Mouse (Mus musculus) cerebellum, adult 11 months (tissue): ENCODE results near the gene Stac3.
A peak's percentile ranks its signal among the peaks of the same experiment; 100 is the strongest.

ENCODE experiments used
- DNase-seq: peaks from one replicate; pipeline ENCODE4 v3.0.0; 2022

The Stac3 gene

DNA sequence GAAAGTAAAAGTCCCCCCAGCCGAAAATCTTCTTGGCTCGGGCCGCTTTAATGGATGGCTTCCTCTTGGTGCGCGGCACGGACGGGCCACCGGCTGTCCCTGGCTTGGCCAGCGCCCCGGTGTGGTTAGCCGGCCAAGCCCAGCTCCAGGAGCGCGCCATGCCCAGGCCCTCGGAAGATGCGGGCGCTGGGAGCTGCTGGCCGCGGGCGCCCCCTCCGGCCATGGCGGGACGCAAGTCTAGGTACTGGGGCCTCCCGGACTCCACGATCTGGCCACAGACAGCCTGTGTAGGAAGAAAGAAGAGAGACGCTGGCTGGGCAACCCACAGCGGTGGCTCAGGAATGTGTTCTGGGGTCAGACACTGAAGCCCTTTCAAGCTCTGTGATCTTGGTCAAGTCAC, 25.2 kb downstream of the Stac3 start:
- DNase-seq: peak; percentile 68

DNA sequence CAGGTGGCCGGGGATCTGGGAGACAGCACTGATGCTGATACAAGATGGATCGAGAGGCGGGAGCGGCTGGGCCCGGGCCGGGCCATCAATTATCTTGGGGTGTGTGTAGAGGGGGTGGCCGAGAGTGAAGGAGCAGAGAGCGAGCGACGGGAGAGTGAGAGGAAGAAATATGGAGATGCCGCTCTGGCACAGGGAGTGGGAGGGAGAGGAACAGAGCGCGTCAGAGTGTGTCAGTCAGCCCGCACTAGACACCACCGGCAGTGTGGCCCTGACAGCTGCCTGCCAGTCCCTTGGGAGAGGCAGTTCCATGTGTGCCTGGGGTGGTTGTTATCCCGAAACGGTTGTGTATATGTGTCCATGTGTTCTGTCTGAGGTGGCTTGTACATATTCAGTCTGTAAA, 26.0 kb downstream of the Stac3 start:
- no peak for DNase-seq

DNA sequence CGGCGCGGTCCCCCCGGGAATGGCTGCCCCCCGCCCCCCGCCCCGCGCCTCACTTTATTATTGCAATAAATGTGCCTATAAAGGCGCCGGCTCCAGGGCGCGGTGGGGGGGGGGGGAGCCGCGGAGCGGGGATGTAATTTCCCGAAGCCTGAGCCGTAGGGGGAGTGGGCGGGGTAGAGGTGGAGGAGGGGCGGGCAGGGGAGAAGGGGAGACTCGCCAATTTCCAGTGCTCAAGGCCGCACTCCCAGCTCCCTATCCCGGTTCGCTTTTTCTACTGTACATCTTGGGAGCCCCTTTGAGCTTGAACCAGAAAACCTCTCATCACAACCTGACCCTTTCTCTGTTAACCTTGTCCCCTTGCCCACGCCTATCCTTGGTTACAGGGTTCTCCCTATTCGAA, 29.5 kb downstream of the Stac3 start:
- DNase-seq: no peak

DNA sequence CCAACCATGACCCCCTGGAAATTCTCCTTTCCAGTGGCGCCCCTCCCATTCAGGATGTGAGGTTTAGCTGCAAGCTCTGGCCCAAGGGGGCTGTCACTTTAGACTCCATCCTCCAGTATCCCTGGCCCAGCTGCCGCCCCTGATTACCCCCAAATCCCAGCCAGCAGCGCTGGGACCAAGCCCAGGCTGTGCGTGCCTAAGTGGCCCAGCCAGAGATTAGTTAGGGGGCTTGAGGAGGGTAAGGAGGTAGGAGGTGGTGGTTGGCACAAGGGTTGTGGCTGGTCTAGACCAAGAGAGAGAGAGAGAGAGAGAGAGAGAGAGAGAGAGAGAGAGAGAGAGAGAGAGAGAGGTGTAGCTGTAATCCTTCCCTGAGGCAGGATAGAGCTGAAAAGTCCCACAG, 30.1 kb downstream of the Stac3 start:
- no peak for DNase-seq

DNA sequence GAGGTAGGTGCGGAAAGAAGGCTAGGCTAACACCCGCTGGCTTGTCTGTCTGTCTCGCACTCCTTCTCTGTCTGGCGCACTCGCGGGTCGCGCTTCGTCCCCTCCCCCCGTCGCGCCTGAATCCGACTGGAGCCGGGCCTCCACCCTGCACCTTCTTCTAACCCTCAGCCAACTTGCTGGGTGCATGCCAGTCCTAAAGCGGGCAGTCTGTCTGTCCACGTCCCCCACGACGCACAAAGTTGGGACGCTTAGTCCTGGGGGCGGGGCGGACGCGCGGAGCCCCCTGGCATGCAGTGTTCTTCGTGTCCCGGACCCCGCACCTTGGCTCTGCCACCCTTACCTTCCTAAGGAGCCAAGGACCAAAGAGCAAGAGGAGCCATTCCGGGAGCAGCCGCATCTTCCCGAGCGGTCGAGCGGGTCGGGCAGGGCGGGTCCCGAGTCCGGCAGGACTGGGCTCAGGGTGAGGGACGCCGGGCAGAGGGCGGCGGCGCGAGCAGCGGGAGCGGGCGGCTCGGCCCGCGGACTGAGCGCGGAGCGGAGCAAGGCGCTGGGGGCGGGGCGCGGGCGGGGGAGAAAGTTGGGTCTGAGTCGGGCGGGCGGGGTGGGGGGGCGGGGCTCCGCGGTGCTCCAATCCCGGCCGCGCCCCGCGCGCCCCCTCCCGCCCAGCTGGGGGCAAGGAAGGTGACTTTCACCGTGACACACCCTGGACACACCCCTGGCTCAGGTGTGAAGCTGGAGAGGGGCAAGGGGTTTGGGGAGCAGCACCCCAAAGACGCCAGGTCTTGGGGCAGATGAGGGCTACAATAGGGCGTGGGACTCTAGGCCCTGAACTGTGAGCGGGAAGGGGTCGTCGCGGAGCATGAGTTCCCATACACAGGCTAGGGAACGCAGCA, 32.8 kb downstream of the Stac3 start, which contains the start of gene Nxph4:
Nxph4 (minus strand) TSS at position 524 of the 893 bp plus-strand sequence.
- DNase-seq: no peak

DNA sequence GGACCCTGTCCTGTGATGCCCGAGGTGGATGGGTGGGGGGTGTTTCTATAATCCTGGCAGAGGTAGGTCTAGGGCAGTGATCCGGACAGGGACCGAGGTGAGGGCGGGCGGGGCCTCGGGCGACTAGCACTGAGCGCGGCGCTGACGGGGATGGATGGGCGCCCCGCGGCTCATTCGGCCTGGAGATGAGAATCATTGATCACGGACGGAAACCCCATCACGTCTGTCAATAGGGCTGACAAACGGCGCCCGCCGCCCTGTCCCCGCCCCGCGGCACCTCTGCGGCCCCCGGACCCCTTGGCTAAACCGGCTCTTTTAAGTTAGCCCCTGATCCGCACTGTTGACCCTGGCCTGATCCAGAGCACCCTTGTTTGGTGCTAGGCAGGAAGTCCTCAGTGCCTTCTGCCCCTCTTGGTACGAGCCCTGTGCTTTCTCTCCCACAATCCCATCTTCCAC, 33.5 kb downstream of the Stac3 start:
- no peak for DNase-seq

DNA sequence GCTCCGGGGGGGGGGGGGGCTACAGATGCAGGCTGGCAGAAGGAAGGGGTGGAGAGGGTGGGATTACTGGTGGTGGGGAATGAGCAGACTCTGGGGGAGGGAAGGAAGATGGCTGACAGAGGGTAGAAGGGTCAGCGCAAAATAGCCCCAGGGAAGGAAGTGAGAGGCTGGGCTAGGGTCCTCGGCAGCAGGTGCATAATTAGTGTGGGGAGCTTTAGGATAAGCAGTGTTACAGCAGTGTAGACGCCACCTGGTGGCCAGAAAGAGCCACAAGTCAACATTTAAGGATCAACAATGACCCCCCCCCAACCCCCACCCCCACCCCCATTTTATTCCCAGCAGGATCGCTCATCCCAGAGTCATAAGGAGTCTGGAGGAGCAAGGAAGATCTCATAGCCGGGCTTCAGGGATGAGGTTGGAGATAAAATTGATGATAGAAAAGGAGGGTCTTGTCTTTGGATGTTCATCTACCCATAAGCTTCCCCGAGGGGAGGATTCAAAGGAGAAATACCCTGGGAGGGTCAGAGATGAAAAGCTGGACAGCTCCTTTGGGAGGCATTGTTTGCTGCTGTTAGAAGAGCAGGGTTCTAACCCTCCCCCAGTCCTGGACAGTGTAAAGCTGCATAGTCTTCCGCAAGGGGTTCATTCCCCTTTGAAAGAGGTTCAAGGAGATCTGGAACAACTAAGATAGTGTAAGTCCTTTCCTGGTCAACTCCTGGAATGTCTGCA, 35.3 kb downstream of the Stac3 start:
- no peak for DNase-seq

DNA sequence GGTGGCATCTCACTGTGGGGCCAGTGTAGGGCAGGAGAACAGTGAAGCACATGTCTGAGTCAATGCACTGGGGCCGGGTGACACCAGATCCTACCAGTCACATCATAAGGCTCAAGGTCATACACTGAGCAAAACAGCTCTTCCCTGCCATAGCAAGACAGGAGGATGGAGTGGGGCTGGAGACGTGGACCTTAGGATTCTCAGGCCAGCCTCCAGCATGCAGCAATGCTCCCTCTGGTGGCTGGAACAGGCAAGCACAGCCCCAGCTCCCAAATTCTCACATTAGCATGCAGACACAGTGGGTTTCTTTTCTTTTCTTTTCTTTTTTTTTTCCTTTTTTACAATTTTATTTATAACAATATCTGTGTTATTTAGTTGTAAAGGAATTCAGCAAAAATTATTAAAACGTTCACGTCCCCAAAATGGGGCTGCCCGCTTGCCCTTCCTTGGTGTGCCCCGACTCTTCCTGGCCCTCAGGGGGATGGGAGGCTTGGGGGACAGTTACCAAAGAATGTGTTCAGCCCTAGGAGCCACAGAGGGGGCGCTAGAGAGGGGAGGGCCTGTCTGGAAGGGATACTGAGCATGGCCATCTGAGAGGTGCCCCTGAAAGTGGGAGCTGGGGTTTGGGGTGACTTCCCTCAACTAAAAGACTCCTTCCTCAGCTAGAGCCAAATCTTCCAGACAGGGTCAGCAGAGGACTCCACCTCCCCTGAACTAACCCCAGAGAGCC, 36.5 kb downstream of the Stac3 start:
- DNase-seq: peak; percentile 84

DNA sequence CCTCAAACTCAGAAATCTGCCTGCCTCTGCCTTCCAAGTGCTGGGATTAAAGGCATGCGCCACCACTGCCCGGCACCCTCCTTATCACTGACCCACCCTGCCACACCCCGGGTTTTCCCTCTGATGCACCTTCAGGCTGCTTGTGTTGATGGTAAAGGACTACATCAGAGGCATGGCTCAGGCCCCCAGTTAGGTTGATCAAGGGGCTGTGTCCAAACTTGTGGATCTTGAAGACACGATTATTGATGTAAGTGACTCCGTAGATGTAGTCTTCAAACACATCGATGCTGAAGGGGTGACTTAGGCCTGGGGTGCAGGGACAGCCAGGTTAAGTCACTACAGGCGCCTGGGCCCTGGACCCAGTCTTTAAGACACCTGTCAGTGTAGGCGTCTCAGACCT, 40.0 kb downstream of the Stac3 start:
- DNase-seq: no peak

DNA sequence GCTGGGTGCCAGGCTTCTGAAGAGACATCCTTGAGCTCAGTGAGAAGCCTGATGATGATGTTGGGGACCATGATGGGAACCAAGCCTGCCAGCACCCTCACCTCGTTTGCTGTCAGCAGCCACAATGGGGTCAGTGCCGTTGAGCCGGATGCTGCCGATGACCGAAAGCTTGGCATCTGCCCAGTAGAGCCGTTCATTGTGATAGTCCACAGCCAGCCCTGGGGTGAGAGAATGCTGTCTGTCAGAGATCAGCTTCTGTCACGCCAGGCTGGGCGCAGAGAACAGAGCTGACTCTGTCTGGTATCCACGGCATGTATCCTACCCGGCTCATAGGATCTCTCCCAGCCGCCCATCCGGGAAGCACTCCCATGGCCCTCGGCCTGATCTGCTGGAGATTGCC, 40.6 kb downstream of the Stac3 start:
- peak; percentile 60 for DNase-seq

DNA sequence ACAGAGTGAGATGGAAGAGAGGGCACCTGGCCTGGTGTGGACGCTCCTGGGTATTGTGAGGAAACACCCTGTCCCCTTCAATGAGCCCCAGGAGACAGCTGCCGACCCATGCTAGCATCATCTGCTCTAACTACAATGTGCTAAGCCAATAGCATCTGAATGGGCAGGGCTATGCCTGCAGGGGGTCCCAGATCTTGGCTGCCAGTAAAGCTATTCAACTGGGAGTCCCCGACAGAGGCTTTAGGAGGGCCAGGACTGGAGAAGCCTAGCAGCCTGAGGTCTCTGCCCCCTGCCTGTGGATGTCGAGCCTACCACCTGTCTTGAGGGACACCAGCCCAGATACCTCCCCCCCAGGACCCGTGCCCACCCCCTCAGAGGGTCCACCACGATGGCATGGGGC, 41.2 kb downstream of the Stac3 start:
- no peak for DNase-seq

DNA sequence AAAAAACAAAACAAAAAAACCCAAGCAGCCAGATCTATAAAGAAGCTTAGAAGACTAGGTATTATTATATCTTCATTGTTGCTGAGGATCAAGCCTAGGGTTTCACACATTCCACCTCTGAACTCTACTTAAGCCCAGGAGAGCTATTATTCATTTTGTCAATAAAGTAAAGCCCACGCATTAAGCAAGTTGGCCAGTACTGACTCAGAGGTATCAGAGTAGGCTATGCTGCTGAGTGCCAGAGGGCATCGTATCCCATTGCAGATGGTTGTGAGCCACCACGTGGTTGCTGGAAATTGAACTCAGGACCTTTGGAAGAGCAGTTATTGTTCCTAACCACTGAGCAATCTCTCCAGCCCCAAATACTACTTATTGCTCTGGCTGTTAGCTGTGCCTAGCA, 42.4 kb downstream of the Stac3 start:
- DNase-seq: no peak

DNA sequence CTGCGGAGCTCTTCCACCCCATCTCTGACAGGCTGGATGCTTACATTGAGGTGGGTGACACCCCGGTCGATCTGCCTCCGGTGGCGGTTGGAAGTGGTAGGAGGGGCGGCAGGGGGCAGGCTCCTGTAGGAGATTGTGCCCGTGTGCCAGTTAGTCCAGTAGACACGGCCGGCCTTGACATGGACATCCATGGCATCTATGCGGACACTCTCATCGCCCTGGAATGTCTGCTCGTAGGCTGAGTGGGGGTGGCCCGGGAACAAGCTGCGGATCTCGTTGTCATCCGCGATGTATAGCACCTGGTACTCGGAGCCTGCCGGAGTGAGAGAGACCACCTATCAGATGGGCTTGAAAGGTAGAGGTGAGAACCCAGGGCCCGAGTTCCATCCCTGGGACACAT, 42.9 kb downstream of the Stac3 start:
- no peak for DNase-seq

DNA sequence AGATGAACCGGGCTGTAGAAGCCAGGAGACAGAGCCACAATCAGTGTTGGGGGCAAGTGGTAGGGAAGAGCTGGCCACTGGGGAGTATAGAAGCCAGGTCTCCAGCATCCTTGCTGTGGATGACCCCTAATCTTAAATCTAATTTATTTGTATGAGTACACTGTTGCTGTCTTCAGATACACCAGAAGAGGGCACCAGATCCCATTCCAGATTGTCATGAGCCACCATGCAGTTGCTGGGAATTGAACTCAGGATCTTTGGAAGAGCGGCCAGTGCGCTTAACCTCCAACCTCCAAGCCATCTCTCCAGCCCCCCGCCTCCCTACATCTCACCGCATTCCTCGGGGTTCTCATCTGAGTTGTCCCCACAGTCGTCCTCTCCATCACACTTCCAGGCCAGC, 45.0 kb downstream of the Stac3 start:
- no peak for DNase-seq

DNA sequence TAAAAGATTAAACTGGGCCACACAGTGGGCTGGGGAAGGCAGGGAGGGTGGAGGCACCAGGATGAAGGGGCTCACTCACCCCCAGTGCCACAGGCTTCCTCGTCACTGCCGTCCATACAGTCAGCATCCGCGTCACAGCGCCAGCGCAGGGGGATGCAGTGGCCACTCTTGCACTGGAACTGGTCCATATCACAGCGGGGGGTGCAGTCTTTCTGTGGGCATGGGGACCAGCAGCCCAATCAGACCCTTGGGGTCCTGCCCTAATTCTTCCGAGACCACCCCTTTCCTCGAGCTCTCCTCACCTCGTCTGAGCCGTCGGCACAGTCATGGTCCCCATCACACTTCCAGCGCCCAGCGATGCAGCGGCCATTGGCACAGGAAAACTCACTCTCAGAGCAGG, 46.8 kb downstream of the Stac3 start:
- no peak for DNase-seq

DNA sequence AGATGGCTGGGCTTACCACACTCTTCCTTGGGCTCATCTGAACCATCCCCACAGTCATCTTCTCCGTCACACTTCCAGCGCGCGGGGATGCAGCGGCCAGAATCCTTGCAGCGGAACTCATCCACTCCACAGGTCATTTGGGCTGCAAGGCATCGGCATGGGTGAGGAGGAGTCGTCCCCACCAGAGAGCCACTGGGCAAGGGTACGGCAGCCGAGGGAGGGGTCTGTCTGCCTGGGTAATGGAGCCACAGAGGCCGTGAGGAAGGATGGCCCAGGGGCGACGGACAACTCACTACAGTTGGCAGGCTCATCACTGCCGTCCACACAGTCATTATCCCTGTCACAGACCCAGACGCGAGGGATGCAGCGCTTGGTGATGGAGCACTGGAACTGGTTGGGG, 48.4 kb downstream of the Stac3 start:
- no peak for DNase-seq

DNA sequence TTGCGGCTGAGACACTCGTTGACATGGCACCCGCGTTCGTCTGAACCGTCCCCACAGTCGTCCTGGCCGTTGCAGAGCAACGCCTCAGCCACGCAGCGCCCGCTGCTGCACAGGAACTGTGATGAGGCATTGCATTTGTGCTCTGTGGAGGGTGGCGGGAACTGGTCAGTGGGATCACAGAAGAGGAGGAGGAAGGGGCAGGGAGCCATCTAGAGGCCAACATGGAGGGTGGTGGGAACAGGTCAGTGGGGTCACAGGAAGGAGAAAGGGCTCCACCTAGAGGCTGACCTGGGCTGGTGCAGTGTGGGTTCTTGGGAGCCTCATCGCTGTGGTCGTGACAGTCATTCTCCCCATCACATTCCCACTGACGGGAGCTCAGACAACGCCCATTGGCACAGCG, 54.2 kb downstream of the Stac3 start:
- no peak for DNase-seq

DNA sequence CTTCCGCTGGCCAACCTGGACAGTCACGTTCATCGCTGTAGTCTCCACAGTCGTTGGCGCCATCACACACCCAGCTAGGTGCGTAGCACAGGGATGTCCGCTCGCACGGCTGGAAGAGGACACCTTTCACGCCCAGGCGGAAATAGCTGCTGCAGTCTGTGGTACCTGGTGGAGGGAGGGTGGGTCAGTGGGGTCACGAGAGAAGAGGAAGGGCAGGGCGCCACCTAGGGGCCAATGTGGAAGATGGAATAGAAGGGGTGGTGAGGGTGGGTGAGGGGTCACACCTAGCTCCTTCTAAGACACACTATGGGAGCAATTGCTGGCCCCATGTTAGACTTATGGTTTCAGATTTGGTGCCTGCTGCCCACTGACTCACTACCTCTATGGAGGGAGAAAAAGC, 55.9 kb downstream of the Stac3 start:
- no peak for DNase-seq
